Mouse (Mus musculus) B cell, adult 2 months (primary cell): ENCODE measurements around the gene Zfp711.

Experiments used
- DNase-seq, 2 experiments: peaks; one replicate each; pipeline ENCODE4 v3.0.0; 2022

Zfp711 gene

DNA sequence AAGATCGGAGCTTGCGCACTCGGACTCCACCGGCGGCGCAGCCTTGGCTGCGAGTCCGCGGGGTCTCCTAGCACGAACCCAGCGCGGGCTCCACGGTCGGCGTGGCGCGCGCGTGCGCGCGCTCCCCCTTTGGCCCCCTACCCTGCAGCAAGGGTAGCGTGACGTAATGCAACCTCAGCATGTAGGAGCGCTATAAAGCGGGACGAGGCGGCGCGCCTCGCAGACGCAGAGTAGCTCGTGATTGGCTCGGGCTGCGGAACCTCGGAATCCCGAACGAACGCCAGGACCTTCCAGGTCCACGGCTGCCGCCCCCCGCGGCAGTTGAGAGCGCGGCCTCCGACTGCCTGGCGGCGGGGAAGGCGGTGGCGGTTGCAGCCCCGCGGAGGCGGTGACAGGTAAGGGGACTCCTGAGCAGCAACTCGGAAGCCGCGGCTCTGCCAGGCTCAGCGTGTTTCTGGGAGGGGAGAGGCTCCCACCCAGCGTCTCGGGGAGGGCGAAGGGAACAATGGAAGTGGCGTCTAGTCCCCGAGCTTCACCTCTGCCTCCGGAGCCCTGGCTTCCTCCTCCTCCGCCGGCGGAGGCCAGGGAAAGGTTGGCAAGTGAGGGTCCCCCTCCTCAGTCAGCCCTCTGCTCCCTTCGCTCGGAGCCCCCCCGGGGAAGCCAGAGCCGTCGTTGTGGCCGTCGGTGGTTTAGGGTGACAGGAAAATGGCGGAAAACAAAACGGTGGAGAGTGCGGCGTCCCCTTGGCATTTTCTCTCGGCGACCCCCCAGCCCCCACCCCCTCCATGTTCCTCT, at the start of gene Zfp711:
Zfp711 (plus strand) TSS at position 16 of the 795 bp plus-strand sequence.
- DNase-seq = no peak

DNA sequence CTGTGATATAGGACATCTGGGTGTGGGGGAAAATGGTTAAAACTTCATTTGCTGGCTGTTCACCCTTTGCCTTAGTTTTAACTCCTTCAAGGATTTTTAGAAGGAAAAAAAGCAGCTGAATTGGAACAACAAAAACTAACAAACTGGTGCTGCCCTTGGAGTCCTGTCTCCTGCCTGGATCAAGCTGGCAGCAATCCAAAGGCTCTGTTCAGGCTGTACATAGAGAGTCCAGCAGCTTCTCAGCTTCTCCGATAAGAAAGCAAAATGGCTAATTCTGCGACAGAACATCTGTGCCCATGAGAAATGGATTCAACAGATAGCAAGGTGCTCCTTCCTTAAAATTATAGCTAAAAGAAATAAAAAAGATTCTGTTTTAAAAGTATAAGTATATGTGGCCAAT, 32.6 kb upstream of the Zfp711 start:
- no peak for DNase-seq

DNA sequence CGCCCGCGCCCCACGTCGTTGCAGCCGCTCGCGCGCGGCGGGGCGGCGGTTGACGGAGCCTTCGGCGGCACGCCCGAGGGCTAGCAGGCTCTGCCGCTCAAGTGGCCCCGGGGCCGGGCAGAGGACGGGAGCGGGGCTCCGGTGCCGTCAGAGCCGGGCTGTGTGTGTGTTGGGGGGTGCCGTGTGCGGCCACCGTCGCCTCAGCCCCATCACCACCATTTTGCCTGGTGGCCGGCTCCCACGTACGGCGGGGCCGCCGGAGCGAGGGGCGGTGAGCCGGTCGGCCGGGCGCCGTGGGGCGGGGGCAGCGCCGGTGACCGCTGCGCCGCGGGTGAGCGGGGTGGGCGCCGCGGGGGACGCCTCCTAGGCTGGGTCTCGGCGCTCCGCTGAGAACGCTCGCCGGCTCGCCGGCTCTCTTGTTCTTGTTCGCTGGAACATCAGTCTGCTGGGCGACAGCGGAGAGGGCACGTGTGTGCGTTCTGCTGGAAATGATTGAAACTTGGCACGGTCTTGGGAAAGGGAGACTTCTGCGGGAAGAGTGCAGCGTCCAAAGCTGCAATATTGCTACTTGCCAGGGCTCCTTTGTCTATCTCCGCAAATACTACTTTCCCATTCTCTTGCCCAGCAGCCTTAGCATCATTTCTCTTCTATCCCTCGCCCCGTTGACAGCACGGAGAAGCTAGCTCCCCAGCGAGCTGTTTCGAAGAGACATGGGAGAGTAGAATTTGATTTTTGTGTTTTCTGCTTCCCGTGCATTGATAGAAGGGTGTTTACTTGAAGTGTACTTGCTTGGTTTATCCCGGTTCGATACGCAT, 1.2 kb downstream of the Zfp711 start:
- DNase-seq = no peak

DNA sequence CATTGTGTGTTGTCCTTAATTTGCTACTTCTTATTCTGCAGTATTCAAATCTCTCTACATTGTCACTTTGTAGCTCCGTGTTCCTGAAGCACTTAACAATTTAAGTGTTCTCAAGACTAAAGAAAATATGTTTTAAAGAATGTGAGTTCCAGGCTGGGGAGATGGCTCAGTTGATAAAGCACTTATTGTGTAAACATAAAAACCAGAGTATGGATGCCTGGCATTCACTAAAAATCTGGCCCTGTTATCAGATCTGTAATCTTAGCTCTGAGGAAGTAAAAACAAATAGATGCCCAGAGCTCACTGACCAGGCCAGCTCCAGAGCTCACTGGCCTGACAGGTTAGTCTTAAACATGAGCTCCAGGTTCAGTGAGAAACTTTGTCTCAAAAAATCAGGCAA, 75.2 kb downstream of the Zfp711 start:
- no peak for DNase-seq

DNA sequence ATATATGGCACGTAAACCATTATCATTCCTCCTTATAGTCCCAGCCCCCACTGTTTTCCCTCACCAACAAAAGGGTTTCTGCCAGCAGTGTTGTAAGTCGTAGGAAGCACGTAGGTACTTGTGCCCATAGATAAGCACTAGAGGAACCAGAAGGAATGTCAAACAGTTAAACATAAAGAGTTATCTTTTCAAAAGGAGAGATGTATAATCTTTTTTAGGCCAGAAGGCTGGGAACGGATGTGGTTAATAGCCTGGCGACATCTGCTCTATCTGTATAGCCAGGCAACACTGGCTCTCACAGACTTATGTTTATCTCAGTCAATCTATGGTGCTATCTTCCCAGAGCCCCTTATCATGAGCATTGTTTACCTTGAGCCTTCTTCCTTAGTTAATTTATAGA, 80.3 kb downstream of the Zfp711 start:
- no peak for DNase-seq
